Mouse (Mus musculus) MEL (cell line): ENCODE measurements around the gene Slc44a5. TPM values are rescaled to one million over a fixed set of nuclear protein-coding genes. Genes with fewer than 3 reads are reported as not detected.

Experiments used
- DNase-seq: peaks from one replicate; pipeline ENCODE4 v3.0.0; 2011; ENCODE audit warnings: low read depth, low spot score
- H3K27ac ChIP-seq: 2 replicates; pipeline ENCODE4 v1.5.1; 2012; ENCODE audit warnings: low read depth, mild to moderate bottlenecking, control low read depth, low read length, moderate library complexity; ENCODE audit not compliant: control insufficient read depth
- H3K27me3 ChIP-seq, 2 experiments: fragments of 150-350 bp in 1 of 2; sonication (generic) in 1 of 2; 2 replicates each; pipeline ENCODE4 v1.6.1; 2012; ENCODE audit warnings: low read length in 2 of 2, mild to moderate bottlenecking in 2 of 2, improper control_type of control experiment in 1 of 2, moderate library complexity in 1 of 2; ENCODE audit not compliant: insufficient read depth in 2 of 2, control insufficient read depth in 1 of 2
- H3K36me3 ChIP-seq, 2 experiments: 2 replicates each; pipeline ENCODE4 v1.6.1; 2012 to 2014; ENCODE audit warnings: low read length in 2 of 2, improper control_type of control experiment in 1 of 2, inconsistent platforms in 1 of 2, mild to moderate bottlenecking in 1 of 2; ENCODE audit not compliant: insufficient read depth in 2 of 2, control insufficient read depth in 1 of 2
- H3K4me1 ChIP-seq, 2 experiments: fragments of 150-350 bp in 1 of 2; sonication (generic) in 1 of 2; 2 replicates each; pipeline ENCODE4 v1.6.1; 2012; ENCODE audit warnings: low read length in 2 of 2, improper control_type of control experiment in 1 of 2, mild to moderate bottlenecking in 1 of 2; ENCODE audit not compliant: insufficient read depth in 2 of 2, control insufficient read depth in 1 of 2
- H3K4me3 ChIP-seq, 2 experiments: fragments of 150-350 bp in 1 of 2; sonication (generic) in 1 of 2; 2 replicates each; pipeline ENCODE4 v1.5.1; 2012; ENCODE audit warnings: low read depth in 2 of 2, low read length in 2 of 2, mild to moderate bottlenecking in 2 of 2, moderate library complexity in 2 of 2, control low read depth in 1 of 2, improper control_type of control experiment in 1 of 2; ENCODE audit not compliant: control insufficient read depth in 1 of 2, insufficient read depth in 1 of 2
- H3K79me2 ChIP-seq: 2 replicates; pipeline ENCODE4 v1.6.1; 2012; ENCODE audit warnings: mild to moderate bottlenecking, low read length, moderate library complexity; ENCODE audit not compliant: control insufficient read depth, poor library complexity, insufficient read depth
- H3K9ac ChIP-seq: 2 replicates; pipeline ENCODE4 v1.6.1; 2012; ENCODE audit warnings: low read depth, mild to moderate bottlenecking, control low read depth, low read length, moderate library complexity; ENCODE audit not compliant: control insufficient read depth, poor library complexity, severe bottlenecking
- H3K9me3 ChIP-seq: fragments of 150-350 bp; sonication (generic); replicated peaks from 2 replicates; pipeline ENCODE4 v1.6.1; 2012; ENCODE audit warnings: mild to moderate bottlenecking, low read length, improper control_type of control experiment, moderate library complexity; ENCODE audit not compliant: insufficient read depth
- BHLHE40 ChIP-seq: IDR thresholded peaks from 2 replicates; pipeline ENCODE4 v1.6.1; 2012; ENCODE audit warnings: low read depth, mild to moderate bottlenecking, inconsistent platforms, low read length, improper control_type of control experiment, borderline replicate concordance
- CHD1 ChIP-seq: IDR thresholded peaks from 2 replicates; pipeline ENCODE4 v1.6.1; 2012; ENCODE audit warnings: low read depth, mild to moderate bottlenecking, inconsistent platforms, low read length, improper control_type of control experiment
- CTCF ChIP-seq, 3 experiments: IDR thresholded peaks in 2 of 3; conservative IDR thresholded peaks in 1 of 3; 2 replicates each; pipeline ENCODE4 v1.5.1; 2011 to 2012; ENCODE audit warnings: low read length in 3 of 3, low read depth in 2 of 3, mild to moderate bottlenecking in 2 of 3, improper control_type of control experiment in 1 of 3, inconsistent platforms in 1 of 3, mixed read lengths in 1 of 3, moderate library complexity in 1 of 3; ENCODE audit not compliant: control insufficient read depth in 1 of 3, insufficient read depth in 1 of 3, poor library complexity in 1 of 3, severe bottlenecking in 1 of 3
- EP300 ChIP-seq, 2 experiments: IDR thresholded peaks; 2 replicates each; pipeline ENCODE4 v1.6.1; 2011; ENCODE audit warnings: improper control_type of control experiment in 2 of 2, low read length in 2 of 2, low read depth in 1 of 2, mild to moderate bottlenecking in 1 of 2
- ETS1 ChIP-seq: IDR thresholded peaks from 2 replicates; pipeline ENCODE4 v1.6.1; 2012; ENCODE audit warnings: low read depth, mild to moderate bottlenecking, inconsistent platforms, low read length, improper control_type of control experiment, moderate library complexity
- GABPA ChIP-seq: IDR thresholded peaks from 2 replicates; pipeline ENCODE4 v1.6.1; 2012; ENCODE audit warnings: low read depth, mild to moderate bottlenecking, inconsistent platforms, low read length, improper control_type of control experiment, moderate library complexity
- GATA1 ChIP-seq: IDR thresholded peaks from 2 replicates; pipeline ENCODE4 v1.6.1; 2011; ENCODE audit warnings: low read depth, low read length, improper control_type of control experiment
- HCFC1 ChIP-seq: IDR thresholded peaks from 2 replicates; pipeline ENCODE4 v1.6.1; 2012; ENCODE audit warnings: low read depth, mild to moderate bottlenecking, inconsistent platforms, low read length, improper control_type of control experiment, moderate library complexity
- KAT2A ChIP-seq: conservative IDR thresholded peaks from 2 replicates; pipeline ENCODE4 v1.6.1; 2012; ENCODE audit warnings: low read depth, low read length, improper control_type of control experiment, inconsistent platforms
- MAFK ChIP-seq: IDR thresholded peaks from 2 replicates; pipeline ENCODE4 v1.6.1; 2011; ENCODE audit warnings: low read depth, mild to moderate bottlenecking, low read length, improper control_type of control experiment, borderline replicate concordance
- MAX ChIP-seq: IDR thresholded peaks from 2 replicates; pipeline ENCODE4 v1.6.1; 2011; ENCODE audit warnings: low read length, improper control_type of control experiment
- MAZ ChIP-seq: IDR thresholded peaks from 2 replicates; pipeline ENCODE4 v1.6.1; 2012; ENCODE audit warnings: low read depth, mild to moderate bottlenecking, inconsistent platforms, low read length, improper control_type of control experiment
- MXI1 ChIP-seq: IDR thresholded peaks from 2 replicates; pipeline ENCODE4 v1.6.1; 2011; ENCODE audit warnings: mild to moderate bottlenecking, low read depth, low read length, improper control_type of control experiment
- RCOR1 ChIP-seq: IDR thresholded peaks from 2 replicates; pipeline ENCODE4 v1.6.1; 2012; ENCODE audit warnings: low read depth, mild to moderate bottlenecking, inconsistent platforms, low read length, improper control_type of control experiment
- SMC3 ChIP-seq: IDR thresholded peaks from 2 replicates; pipeline ENCODE4 v1.6.1; 2011; ENCODE audit warnings: low read depth, low read length, improper control_type of control experiment
- TAL1 ChIP-seq: IDR thresholded peaks from 2 replicates; pipeline ENCODE4 v1.6.1; 2012; ENCODE audit warnings: mild to moderate bottlenecking, inconsistent platforms, low read length, moderate library complexity, mixed read lengths
- UBTF ChIP-seq: IDR thresholded peaks from 2 replicates; pipeline ENCODE4 v1.6.1; 2012; ENCODE audit warnings: low read depth, mild to moderate bottlenecking, inconsistent platforms, low read length, improper control_type of control experiment, moderate library complexity, borderline replicate concordance; ENCODE audit not compliant: insufficient read depth
- USF2 ChIP-seq, 2 experiments: IDR thresholded peaks; 2 replicates each; pipeline ENCODE4 v1.6.1; 2011 to 2012; ENCODE audit warnings: improper control_type of control experiment in 2 of 2, low read length in 2 of 2, borderline replicate concordance in 1 of 2, inconsistent platforms in 1 of 2, low read depth in 1 of 2, mild to moderate bottlenecking in 1 of 2; ENCODE audit not compliant: insufficient read depth in 1 of 2
- ZC3H11A ChIP-seq: IDR thresholded peaks from 2 replicates; pipeline ENCODE4 v1.6.1; 2012; ENCODE audit warnings: low read depth, mild to moderate bottlenecking, inconsistent platforms, low read length, improper control_type of control experiment
- ZKSCAN1 ChIP-seq: IDR thresholded peaks from 2 replicates; pipeline ENCODE4 v1.6.1; 2012; ENCODE audit warnings: low read depth, mild to moderate bottlenecking, inconsistent platforms, low read length, improper control_type of control experiment, moderate library complexity
- ZMIZ1 ChIP-seq: IDR thresholded peaks from 2 replicates; pipeline ENCODE4 v1.6.1; 2012; ENCODE audit warnings: low read depth, mild to moderate bottlenecking, inconsistent platforms, low read length, improper control_type of control experiment, moderate library complexity
- ZNF384 ChIP-seq: IDR thresholded peaks from 2 replicates; pipeline ENCODE4 v1.6.1; 2012; ENCODE audit warnings: low read depth, mild to moderate bottlenecking, inconsistent platforms, low read length, improper control_type of control experiment
- polyA plus RNA-seq, 2 experiments: library from polyadenylated mRNA; stranded (reverse) in 1 of 2; unstranded in 1 of 2; fragments of >175 nt in 1 of 2; fragments of >200 nt in 1 of 2; gene quantifications; 2 replicates each; pipeline versions ENCODE4 v1.2.1 to v1.2.4; 2012; ENCODE audit warnings: low replicate concordance in 2 of 2, low read depth in 1 of 2; ENCODE audit not compliant: insufficient read length in 2 of 2, insufficient read depth in 1 of 2, missing spikeins in 1 of 2
- total RNA-seq: library from RNA; depleted of rRNA; stranded (reverse); fragments of 300-350 nt; gene quantifications from 2 replicates; pipeline ENCODE4 v1.2.3, GENCODE M21; 2012

Gene Slc44a5
- total and polyA plus RNA-seq, 3 experiments, result not detected

DNA sequence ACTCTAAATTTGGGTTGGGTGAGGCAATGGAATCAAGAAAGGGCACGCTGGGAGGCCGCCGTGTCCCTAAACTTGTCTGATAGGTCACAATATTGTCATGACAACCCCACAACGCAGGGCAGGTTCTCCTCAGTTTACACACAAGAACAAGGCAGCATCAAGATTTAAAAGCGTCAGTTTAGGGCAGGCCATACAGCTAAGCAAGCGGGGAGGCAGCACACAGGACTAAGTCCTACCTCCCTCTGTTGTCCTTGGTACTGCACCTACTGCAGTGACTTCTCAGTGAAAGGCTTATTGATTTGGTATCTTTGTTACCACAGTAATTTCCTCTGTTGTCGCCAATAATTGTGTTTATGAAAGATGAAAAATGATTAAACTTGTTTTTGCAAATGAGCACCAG, 109.7 kb downstream of the Slc44a5 start:
- no peak overlapping the region for H3K4me3 ChIP-seq
- H3K9me3 ChIP-seq, result no peaks in the 10 kb centered on the region
- H3K36me3 ChIP-seq, result no peaks in the 10 kb centered on the region
- H3K27me3 ChIP-seq, result no peaks in the 10 kb centered on the region; a peak in 1 of 4 replicates
- no peak for DNase-seq
- no peaks in the 10 kb centered on the region for H3K4me1 ChIP-seq
- H3K9ac ChIP-seq, result no peak overlapping the region
- no peak overlapping the region for H3K27ac ChIP-seq
- TF ChIP-seq MAX (no peak), RCOR1 (no peak), HCFC1 (no peak), TAL1 (no peak)
- H3K79me2 ChIP-seq, result no peaks in the 10 kb centered on the region

DNA sequence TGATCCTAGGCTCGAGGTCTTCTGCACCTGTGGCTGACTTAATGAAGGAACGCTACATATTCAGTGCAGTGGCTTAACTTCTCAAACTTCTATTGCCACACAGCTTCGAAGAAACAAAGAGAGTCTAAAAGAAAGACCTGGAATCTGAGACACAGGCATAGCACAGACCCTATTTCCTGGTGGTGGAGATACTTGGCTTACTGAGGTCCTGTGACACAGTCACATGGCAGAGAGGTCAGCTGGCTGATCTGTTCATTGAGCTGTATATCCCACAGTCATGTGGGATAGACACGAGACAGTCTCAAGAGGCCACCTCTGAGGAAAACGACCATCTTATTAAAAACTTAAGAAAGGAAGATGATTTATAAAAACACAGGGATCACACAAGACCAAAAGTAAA, 116.8 kb downstream of the Slc44a5 start:
- Histone ChIP-seq H3K79me2 (no peaks in the 10 kb centered on the region), H3K4me1 (peaks cover 3 to 20% of the 10 kb centered on the region in 2 experiments; a peak in 3 of 4 replicates), H3K36me3 (peaks cover 0 to 11% of the 10 kb centered on the region in 2 experiments; a peak in 2 of 4 replicates), H3K27ac (no peak overlapping the region), H3K9ac (no peak overlapping the region), H3K4me3 (no peak overlapping the region), H3K27me3 (no peaks in the 10 kb centered on the region; a peak in 1 of 4 replicates), H3K9me3 (no peaks in the 10 kb centered on the region)
- DNase-seq, result no peak
- TF ChIP-seq MXI1 (no peak), BHLHE40 (no peak), SMC3 (no peak), MAX (no peak), TAL1 (no peak), RCOR1 (no peak), MAZ (no peak), MAFK (no peak), CHD1 (no peak)
- TF ChIP-seq, all 39 proteins: peak for 0

DNA sequence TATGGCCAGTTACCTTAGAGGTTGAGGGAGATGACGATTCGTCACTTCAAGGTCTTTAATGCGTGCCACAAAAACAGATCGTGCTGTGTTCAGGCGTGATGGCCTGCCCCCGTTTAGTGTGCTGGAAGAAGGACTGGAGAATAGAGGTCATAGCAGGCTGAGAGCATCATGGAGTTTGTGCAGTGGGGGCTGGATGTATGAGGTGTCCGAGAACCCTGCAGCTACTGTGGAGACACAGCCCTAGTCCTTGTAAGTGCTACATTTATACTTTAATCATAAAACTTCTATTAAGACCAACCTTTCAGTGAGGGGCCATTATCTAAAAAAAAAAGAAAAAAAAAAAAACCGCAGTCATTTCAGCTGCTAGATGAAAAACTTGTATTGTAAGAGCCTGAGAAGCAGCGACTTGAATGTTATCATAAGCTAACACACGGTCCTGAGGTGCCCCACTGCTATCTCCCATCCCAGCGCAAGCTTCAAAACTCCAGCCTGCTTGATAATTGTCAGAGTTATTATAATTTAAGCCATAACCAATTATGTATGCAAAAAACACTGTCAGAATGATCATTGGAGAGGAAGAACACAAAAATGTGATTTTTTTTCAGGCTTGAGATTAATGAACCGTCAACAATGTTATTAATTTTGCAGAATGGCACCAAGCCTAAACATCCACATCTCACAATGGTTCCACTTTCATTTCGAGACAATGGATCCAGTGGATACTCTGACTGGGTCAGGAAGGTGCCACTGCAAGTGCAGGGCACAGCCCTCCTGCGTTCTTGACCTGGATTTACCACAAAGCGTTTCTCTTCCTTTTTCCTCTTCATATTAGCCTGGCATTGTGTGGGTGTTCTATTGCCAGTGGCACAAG, 118.5 kb downstream of the Slc44a5 start:
- Histone ChIP-seq H3K9me3 (no peaks in the 10 kb centered on the region), H3K27me3 (no peaks in the 10 kb centered on the region; a peak in 1 of 4 replicates), H3K9ac (peak overlapping the region; percentile 14), H3K27ac (peak overlapping the region; percentile 51), H3K36me3 (peaks cover 0 to 11% of the 10 kb centered on the region in 2 experiments; a peak in 2 of 4 replicates), H3K79me2 (no peaks in the 10 kb centered on the region), H3K4me1 (peaks cover 3 to 20% of the 10 kb centered on the region in 2 experiments; a peak in 3 of 4 replicates), H3K4me3 (peak overlapping the region; percentile 41 to 49)
- peak; percentile 85 for DNase-seq
- TF ChIP-seq EP300 (IDR thresholded peaks at IDR 0.05; ENCODE audit: low read depth in 1 of 2, low read length in 2 of 2) (peak; percentile 88 to 93), USF2 (IDR thresholded peaks at IDR 0.05; ENCODE audit: borderline replicate concordance in 1 of 2, insufficient read depth in 1 of 2, low read depth in 1 of 2, low read length in 2 of 2) (no peak), UBTF (no peak), RCOR1 (peak; percentile 78), GATA1 (peak; percentile 95), ETS1 (peak; percentile 88), GABPA (no peak), ZC3H11A (no peak), ZMIZ1 (no peak), MAFK (no peak), CTCF (IDR thresholded peaks at IDR 0.05 in 2 of 3, conservative IDR thresholded peaks at IDR 0.05 in 1 of 3; ENCODE audit: control insufficient read depth in 1 of 3, insufficient read depth in 1 of 3, low read depth in 2 of 3, low read length in 3 of 3, poor library complexity in 1 of 3, severe bottlenecking in 1 of 3) (no peak), KAT2A (no peak), ZNF384 (peak; percentile 98), CHD1 (no peak), ZKSCAN1 (peak; percentile 57; the same call in 1 of the 2 replicates)
